Mouse (Mus musculus) yolk sac, embryonic 10.5 days (tissue): ENCODE data around the gene Utf1.

Source experiments
- DNase-seq: peaks from one replicate; pipeline ENCODE4 v3.0.0-alpha.2; 2017; ENCODE audit warnings: low spot score

Gene Utf1

DNA sequence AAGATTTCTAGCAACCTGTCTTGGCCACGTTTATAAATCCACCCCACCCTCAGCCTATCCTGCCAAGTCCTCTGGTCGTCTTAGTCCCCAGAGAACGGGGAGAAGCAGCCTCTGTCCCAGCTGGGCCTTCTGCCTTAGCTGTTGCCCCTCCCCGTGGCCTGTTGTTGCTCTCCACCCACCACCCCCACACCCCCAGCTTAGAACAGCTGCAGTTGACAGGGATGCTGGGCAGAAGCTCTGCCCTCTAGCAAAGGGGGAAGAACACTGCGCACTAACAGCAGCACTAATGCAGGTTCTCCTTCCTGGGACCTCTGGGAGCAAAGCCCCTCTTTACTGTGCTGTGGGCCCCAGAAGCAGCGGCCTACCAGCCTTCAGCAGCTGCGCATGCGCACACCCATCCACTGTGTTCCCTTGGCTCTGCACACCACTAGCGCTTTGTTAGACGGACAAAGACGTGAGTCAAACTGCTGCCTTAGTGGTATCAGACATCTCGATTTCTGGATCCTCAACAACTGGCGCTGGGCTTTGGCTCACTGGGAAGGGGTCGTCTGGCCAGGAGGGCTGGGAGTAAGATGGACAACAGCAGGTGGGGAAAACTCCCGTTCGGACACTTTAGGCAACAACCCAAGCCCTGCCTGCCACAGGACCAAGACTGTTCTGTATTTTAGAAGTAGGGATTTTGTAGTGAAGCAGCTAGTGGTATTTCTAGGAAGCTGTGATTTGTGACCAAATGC, 2.9 kb upstream of the Utf1 start:
- no peak for DNase-seq

DNA sequence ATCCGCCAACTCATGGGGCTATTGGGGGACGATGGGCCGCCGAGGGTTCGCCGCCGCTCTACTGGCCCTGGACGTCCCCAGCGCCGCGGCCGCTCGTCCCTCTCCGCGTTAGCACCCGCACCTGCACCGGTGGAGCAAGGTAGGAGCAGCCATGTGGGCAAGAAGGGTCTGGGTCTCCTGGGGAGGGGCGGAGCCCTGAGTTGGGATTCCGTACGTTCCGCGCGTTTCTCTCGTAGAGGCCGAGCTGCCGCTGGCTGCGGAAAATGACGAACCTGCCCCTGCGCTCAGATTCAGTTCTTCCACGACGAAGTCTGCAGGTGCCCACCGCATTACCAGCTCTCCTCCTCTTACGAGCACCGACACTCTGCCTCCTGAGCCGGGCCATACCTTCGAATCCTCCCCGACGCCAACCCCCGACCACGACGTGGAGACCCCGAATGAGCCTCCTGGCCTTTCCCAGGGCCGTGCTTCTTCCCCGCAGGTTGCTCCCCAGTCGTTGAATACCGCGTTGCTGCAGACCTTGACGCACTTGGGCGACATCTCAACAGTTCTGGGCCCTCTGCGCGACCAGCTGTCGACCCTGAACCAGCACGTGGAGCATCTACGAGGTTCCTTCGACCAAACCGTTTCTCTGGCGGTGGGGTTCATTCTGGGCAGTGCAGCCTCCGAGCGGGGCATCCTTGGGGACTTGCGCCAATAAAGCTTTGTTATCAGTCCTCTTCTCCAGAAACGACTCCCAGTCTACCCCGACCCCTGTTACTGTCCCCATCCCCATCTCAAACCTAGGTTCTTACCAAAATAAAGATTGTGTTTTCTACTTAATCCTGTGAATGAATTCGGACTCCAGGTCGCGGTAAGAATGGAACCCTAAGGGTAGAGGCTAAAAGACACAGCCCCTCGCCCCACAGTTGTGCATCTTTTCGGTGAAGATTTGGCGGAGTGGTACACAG, 977 bp downstream of the Utf1 start:
- no peak for DNase-seq

DNA sequence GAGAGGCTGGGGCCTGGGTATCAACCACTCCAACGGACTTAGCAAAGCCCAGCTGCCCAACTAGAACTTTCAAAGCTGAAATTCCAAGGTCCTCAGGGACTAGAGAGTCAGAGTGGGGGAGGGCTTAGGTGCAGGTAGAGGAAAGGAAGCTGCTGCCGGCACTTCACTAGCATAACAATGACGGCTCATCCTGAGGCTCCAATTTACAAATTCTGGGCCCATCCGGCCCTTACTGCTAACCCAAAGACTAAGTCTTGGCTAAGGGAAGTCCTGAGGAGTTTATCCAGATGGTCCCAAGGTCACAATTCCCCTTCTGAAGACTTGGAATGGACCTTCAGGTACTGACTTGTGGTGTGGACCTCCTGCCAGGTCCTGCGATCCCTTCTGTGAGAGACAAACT, 1.9 kb downstream of the Utf1 start:
- no peak for DNase-seq

DNA sequence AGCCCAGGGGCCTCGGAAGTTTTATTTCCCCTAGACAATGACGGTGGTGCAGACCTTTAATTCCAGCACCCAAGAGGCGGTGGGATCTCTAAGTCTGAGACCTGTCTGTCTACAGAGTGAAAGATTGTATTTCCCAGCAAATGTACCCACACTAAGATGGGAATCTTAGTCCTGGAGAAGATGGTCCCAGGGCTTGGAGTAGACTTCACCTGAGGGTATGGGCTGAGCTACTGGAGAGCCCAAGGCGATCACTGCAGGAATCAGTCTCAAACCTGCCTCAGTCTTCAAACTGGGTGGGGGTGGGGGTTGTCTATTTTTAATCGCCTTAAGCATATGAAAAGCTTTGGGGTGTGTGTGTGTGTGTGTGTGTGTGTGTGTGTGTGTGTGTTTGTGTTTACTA, 2.4 kb downstream of the Utf1 start:
- no peak for DNase-seq

DNA sequence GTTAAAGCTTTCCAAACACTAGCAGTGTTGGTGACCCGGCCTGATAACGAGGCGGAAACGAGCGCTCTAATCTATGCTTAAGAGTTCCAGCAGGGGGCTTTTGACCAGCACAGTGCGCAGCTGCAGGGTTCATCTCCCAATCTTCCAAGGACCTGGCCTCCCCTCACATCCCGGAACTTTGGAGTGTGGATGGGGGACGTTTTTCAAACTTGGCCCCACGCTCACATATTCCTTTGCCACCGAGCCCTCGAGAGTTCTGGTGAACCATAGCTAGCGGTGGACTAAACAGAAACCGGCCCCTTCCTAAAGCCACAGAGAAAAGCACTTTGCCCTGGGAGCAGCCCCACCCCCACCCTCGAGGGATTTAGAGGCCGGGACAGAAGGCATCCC, 6.3 kb downstream of the Utf1 start:
- no peak for DNase-seq

DNA sequence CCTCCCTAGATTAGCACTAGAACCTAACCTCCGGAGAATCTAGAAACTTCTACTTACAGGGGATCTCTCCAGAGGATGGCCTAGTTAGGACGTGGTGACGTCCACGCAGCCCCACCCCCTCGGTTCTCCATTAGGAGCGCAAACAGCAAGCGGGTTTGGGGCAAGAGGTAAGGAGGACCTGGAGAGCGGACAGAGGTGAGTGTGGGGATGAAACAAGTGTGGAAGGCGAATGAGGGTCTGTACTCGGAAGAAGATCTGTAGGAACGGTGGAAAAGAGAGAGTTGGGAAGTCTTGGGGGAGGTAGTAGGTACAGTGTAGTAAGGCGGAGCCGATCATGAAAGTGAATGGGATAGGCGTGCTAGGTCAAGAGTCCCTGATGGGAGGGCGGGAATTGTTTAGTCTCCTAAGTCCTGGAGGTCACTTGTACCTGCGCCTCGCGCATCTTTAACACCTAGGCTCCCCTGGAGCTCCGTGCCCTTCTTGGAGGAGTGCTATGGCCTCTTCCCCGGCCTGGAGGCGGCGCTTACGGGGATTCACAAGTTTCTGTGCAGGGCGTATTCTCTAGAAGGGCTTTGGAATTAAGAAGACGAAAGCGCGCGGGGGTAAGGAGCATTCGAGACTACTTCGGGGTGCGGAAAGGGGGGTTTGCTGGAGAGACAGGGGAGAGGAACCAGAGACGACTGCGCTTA, 6.8 kb downstream of the Utf1 start:
- peak; percentile 75 for DNase-seq

DNA sequence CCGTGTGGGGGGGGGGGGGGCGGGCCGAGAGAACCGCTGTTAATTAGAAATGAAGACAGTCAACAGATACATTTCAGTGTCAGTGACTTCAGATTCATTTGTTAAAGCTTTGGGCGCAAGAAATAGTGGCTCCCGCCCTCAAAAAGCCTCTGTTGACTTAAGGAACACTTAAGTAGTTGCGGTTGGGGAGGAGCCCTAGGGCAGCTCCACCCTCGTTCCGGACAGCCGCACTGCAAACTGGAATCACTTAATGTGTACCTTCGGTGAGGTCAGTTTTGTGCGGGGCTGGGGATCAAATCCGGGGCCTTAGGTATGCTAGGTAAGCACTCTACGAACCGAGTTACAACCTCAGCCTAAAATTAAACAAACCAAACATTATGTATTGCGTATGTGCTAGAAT, 7.5 kb downstream of the Utf1 start:
- DNase-seq = peak; percentile 53

DNA sequence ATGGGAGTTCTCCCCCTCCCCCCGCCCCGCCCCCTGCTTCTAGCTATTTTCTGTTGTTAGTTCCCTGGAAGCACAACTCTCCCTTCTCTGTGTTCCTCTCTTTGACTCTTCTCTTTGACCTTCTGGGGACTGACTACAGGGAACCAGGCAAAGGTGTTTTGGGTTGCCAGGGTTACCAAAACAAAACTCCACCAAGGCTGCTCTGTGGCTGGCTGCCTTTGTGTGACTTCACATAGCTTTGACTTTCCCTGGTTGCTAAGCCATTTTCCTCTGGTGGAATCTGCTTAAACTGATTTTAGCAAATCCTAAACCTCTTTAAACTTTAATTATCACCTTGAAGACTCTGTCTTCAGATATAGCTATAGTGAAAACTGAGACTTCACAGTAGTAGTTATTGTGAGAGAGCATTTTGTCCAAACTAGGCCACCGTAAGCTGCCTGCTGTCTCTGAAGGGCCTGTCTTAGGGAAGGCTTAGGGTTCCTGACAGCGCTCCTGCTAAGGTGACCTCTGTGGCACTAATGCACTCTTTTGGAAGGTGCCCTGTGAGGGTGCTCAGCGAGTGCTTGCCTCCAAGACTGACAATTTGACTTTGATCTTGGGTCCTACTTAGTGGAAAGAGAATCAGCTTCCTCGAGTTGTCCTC, 8.5 kb downstream of the Utf1 start:
- no peak for DNase-seq

DNA sequence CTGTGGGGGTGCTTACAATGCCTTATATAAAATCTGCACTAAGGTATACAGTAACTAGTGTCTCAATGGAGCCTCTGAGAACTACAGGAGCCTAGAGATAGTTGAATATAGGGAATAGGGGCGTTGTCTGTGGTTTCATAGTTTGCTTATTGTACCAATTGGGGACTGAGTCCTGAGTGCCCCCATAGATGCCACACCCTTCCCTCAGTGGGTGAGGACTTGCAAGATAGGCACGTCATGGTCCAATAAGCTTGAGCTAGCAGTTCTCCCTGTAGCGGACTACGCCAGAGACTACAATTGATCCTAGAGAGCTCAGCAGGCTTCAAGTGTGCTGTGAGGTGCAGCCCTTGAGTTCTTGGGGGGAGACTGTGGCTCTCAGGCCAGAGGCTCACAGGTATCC, 11.9 kb downstream of the Utf1 start:
- no peak for DNase-seq

DNA sequence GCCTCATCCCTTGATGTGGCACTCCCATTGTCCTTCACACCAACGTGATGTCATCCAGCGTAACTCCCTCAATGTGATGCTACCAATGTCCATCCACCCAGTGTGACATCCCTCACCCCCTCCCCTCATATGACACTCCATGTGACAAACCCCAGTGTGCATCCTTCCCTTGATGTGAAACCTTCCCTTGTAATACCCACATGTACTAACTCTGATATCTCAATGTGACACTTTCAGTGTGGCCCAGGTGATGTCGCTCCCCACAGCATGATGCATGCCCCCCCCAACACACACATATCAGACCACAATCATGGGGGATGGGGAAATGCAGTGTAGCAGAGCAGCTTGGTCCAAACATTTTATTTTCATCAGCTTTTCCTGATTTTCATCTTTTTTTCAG, 13.1 kb downstream of the Utf1 start:
- DNase-seq = no peak

DNA sequence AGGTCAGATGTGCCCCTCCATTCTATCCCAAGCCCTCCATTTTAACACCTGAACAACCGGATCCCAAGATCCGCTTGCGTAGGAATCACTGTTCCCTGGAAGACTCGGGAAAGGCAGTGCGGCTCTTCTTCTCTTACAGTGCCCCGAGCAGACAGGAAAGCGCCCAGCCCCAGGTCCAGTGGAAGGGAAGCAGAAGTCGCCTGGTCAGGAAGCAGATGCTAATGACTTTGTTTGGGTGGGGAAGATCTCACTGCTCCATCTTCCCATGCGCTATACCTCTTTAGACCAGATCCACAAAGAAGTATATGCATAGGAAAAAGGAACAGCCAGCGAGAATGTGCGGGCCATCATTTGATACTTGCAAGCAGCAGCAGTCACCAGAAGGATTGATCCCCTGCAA, 13.8 kb downstream of the Utf1 start:
- DNase-seq = no peak

DNA sequence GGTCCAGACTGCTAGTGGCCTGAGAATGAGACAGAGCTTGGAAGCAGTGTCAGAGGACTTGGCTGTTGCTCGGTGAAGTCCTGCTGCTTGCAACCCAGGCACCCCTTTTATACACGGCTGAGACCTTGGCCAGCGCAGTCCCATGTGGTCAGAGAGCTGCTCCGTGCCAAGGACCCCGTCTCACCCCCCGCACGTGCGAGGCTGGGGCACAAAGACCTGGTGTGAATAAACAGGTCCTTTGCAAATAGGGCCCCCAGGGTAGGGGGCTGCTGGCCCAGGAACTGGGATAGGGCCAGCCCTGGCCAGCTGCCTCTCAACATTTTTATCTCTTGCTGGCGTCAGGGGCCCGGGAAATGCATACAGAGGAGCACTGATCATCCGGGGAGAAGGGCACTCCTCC, 14.4 kb downstream of the Utf1 start:
- DNase-seq = no peak

DNA sequence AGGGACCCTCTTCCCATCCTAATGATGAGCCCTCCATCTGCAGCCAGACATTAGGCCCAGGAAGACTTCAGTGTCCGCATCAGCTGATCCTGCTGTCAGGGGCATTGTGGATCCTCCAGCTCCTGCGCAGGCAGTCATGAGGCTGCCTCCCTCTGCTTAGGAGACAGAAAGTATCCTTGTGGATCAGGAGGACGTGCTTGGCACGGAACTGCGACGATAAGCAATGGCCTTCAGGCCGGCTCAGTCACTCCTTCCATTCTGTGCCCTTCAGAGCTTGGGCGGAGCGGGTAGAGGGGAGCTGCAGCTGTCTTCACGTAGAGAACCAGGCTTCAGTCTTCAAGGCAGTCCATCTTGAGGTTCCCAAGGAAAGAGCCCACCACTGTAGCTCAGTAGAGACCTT, 17.6 kb downstream of the Utf1 start:
- DNase-seq = no peak

DNA sequence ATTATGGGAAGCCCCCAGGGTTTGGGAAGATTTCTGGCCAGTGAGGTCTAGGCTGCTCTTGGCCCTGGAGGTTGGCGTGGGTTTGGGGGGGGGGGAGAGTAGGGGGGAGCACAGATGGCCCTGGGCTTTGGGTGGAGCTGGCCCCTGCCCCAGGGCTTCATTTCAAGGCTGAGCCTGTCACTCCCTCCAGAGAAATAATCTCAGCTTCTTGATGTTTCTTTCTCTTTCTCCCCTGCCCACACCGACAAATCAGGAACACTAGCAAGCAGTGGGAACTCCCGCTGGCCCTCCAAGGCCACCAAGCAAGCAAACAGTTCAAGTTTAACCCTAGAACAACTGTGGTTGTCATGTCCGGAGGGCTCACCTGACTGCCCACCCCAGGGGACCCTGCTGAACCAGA, 20.2 kb downstream of the Utf1 start:
- no peak for DNase-seq

DNA sequence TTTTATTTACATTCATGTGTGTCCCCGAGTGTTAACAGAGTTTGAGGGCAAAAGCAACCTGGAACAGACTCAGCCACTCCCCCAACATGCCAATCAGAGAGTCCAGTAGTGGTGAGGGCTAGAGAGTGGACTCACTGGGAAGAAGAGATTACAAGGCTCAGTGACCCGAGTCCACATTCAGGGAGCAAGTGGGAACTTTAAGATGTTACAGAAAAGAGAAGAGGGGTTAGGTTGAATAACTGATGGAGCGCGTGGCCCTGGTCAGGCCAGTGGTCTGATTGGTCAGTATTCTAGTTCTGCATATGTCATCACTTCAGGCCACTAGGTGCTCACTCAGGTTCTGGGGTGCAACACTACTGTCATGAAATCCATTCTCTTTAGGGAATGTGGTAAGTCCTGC, 23.6 kb downstream of the Utf1 start:
- DNase-seq = no peak

DNA sequence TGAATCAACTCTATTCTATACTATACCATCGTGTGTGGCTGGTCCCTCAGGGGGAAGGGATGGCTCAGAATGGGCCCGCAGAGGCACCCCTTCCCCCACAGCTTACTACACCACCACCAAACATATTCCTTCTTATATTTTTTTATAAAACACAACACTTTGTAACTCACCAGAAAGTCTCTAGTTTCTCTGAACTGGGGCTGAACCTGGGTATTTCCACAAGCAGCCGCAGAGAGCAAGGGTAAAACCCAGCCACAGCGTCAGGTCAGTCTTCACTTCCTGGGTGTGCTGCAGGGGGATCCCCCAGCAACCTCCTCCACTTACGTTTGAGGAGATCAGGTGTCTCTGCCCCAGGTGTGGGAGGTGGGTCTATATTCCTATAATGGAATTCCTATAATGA, 24.8 kb downstream of the Utf1 start:
- no peak for DNase-seq

DNA sequence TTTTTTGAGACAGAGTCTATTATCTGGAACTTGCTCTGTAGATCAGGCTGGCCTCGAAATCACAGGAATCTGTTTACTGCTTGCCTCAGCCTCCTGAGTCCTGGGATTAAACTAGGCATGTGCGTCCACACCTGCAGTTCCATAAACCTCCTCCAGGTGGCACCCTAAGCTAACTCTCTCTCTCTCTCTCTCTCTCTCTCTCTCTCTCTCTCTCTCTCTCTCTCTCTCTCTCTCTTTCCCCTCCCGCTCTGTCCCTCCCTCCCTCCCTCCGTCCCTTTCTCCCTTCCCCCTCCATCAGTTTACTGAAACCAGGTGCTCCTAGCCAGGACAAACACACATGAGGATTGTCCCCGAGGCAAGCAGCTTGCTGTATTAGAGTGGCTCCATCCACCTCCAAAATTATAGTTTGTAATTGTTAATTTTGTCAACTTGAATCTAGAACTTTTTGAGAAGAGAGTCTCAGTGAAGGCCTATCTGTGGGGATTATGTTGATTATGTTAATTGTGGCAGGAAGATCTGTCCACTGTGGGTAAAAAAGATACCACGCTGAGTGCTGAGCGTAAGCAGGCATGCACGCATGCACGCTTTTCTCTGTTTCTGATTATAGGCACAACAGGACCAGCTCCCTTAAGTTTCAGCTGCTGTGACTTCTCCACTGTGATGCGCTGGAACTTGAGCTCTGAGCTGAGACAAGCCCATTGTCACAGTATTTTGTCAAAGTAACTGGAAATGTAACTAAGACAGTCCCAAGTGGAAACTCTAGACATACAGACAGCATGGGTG, 25.9 kb downstream of the Utf1 start:
- DNase-seq = peak; percentile 63

DNA sequence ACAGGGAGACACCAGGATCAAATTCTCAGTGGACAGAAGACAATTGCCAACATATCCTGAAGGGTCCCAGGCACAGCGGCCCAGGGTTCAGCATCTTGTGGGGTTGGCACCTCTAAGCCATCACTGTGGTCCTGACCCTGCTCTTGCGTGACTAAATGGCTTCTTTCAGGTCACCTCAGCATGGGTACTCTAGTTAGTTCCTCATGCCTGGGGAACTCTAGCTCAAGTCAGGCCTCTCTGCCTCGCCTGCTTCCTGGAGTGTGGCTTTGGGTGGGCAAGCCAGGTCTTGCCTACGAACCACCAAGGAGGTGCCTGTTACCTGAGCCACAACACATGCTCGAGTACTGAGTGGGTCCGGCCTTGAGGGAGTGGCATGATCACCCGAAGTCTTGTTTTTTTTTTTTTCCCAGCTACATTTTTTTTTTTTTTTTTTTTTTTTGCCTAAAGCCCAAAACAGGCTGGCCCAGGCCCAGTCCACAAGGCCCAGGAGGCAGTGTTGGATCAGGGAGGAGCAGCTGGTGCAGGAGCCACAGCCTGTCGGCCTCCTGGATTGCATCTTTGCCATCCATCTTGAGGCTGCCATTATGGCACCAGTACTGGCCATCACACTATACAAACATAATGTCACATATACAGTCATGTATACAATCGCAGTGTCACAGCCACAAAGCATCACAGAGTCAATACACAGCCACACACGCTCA, 26.8 kb downstream of the Utf1 start:
- DNase-seq = no peak

DNA sequence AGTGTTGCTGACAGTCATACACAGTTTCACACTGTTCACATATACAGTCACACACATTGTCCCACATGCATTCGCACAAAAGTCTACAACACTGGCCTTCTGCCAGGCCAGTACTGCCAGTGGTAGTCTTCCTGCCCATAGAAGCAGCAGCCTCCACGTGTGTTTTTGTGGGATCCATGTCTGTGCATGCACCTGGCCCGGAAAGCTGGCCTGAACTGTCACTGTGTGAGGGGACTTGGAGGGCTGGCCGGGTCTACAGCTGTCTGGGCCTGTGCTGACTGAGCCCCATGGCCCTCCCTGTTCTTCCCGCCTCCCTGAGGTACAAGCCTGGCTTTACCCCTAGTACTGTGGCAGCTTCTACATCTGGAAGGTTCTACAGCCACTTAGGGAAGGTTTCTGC, 27.4 kb downstream of the Utf1 start:
- DNase-seq = no peak

DNA sequence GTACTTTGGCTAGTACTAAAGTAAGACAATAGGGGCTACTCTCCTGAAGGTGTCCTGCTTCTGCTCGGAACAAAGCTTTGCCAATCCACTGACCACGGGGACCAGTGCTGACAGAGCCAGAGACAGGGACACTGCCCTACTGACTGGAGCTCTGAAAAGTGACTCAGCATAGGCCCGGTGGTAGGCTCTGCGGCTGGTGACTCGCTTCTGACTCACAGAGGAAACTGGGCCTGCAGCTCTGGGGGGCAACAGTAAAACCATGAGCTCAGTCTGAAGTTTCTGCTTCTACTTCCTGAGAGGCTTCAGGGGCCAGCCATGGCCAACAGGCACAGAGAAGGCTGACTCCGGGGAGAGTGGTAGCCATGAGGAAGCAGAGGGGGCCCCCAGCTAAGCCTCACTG, 27.8 kb downstream of the Utf1 start:
- no peak for DNase-seq

DNA sequence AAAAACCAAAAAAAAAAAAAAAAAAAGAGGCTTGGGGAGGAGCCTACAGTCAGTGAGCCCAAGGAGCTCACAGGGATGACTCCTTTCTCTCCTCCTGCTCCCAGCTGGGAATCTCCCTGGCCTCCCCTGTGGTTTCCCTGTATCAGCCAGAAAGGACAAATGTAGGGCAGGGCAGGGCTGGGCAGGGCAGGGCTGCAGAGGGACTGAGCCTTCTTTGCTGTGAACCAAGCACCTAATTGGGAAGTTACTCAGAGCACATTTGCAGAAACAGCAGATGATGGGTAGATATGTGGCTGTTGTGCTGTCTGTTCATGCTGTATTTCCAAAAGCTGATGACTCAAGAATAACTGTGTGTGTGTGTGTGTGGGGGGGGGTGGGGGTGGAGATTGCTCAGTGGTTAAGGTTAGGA, 29.3 kb downstream of the Utf1 start:
- DNase-seq = no peak
